Mouse (Mus musculus): ENCODE measurements around the gene Tnr. TPM values are rescaled to one million over a fixed set of nuclear protein-coding genes. Genes with fewer than 3 reads are reported as not detected.

Gene Tnr
- polyA plus RNA-seq, 1 experiment, result 0.13 TPM

DNA sequence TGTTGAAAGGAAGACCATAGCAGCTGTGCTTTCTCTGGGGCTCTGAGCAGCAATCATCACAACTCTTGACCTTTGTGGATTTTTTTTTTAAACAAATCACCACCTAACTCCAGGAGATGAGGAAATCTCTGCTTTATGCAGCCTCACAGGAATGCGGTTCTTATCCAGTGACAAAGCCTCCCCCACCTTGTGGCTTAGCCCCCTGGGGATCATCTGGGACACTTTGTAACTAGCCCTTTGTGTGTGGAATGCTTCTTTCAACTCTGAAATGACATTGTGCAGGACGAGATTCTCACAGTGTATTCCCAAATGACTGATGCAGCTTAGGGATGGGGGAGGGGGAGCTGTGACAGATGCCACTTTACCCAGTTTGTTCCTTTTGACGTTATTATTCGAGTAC, 12.0 kb downstream of the Tnr start:
- TF ChIP-seq POLR2A (IDR thresholded peaks at IDR 0.05; ENCODE audit: control insufficient read depth, extremely low read depth, insufficient read depth, low read length, poor library complexity) (no peak), CTCF (IDR thresholded peaks at IDR 0.05; ENCODE audit: borderline replicate concordance, control insufficient read depth, extremely low read depth, insufficient read depth, low read length, poor library complexity) (no peak)
- WGBS, result 30% methylated on average over 4 of the region's 4 CpGs
- H3K36me3 ChIP-seq (ENCODE audit: control insufficient read depth, insufficient read depth, low read length), result no peaks in the 10 kb centered on the region
- H3K27me3 ChIP-seq (ENCODE audit: control insufficient read depth, insufficient read depth, low read length), result no peaks in the 10 kb centered on the region
- H3K4me1 ChIP-seq (replicated peaks; ENCODE audit: control insufficient read depth, insufficient read depth, low read length), result no peaks in the 10 kb centered on the region
- H3K27ac ChIP-seq (ENCODE audit: control insufficient read depth, insufficient read depth, low read length), result no peak overlapping the region
- DNase-seq, result no peak
- no peak overlapping the region for H3K4me3 ChIP-seq (ENCODE audit: control insufficient read depth, insufficient read depth, low read length)

DNA sequence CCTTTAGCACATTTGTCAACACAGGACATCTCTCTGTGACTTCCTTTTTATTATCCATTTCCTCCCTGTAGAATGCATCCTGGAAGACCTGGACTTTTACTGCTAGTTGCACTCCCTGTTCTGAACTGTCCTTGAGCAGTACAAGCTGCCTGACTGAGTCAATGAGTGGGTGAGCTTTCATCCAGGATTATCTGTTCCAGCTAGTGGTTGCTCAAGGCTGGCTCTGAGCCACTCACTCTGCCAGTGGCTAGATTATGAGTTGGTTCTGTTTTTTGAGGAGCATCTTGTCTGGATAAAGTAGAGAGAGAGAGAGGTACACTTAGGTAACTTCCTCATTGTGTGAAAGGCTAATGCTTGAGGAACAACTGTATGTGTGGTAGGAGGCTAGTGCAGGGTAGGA, 14.0 kb downstream of the Tnr start:
- Histone ChIP-seq H3K4me3 (ENCODE audit: control insufficient read depth, insufficient read depth, low read length) (no peak overlapping the region), H3K4me1 (replicated peaks; ENCODE audit: control insufficient read depth, insufficient read depth, low read length) (no peaks in the 10 kb centered on the region), H3K27me3 (ENCODE audit: control insufficient read depth, insufficient read depth, low read length) (no peaks in the 10 kb centered on the region), H3K27ac (ENCODE audit: control insufficient read depth, insufficient read depth, low read length) (no peak overlapping the region), H3K36me3 (ENCODE audit: control insufficient read depth, insufficient read depth, low read length) (no peaks in the 10 kb centered on the region)
- DNase-seq, result no peak
- TF ChIP-seq CTCF (IDR thresholded peaks at IDR 0.05; ENCODE audit: borderline replicate concordance, control insufficient read depth, extremely low read depth, insufficient read depth, low read length, poor library complexity), result no peak
- no peak for TF ChIP-seq POLR2A (IDR thresholded peaks at IDR 0.05; ENCODE audit: control insufficient read depth, extremely low read depth, insufficient read depth, low read length, poor library complexity)

DNA sequence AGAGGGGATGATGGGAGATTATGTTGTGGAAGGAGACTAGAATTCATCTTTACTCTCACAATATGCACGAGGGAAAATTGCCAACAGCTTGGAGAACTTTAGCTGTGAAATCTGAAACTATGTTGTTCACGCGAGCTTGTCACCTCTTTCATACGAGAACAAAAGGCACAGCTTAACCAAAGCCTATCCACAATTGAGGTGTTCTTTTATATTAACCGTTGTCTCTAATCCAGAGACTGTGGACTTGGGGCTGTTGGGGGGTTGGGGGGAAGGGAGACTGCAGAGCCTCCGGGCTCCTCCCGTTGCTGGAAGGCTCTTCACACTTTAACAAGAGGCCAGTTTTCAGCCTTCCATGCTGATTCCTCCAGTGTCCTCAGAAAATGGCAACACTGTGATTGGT, 14.5 kb downstream of the Tnr start:
- no peaks in the 10 kb centered on the region for H3K36me3 ChIP-seq (ENCODE audit: control insufficient read depth, insufficient read depth, low read length)
- no peak for TF ChIP-seq POLR2A (IDR thresholded peaks at IDR 0.05; ENCODE audit: control insufficient read depth, extremely low read depth, insufficient read depth, low read length, poor library complexity)
- no peak for TF ChIP-seq CTCF (IDR thresholded peaks at IDR 0.05; ENCODE audit: borderline replicate concordance, control insufficient read depth, extremely low read depth, insufficient read depth, low read length, poor library complexity)
- no peak for DNase-seq
- 61% methylated on average over 7 of the region's 7 CpGs for WGBS
- H3K27ac ChIP-seq (ENCODE audit: control insufficient read depth, insufficient read depth, low read length), result no peak overlapping the region
- no peaks in the 10 kb centered on the region for H3K4me1 ChIP-seq (replicated peaks; ENCODE audit: control insufficient read depth, insufficient read depth, low read length)
- H3K27me3 ChIP-seq (ENCODE audit: control insufficient read depth, insufficient read depth, low read length), result no peaks in the 10 kb centered on the region
- no peak overlapping the region for H3K4me3 ChIP-seq (ENCODE audit: control insufficient read depth, insufficient read depth, low read length)

DNA sequence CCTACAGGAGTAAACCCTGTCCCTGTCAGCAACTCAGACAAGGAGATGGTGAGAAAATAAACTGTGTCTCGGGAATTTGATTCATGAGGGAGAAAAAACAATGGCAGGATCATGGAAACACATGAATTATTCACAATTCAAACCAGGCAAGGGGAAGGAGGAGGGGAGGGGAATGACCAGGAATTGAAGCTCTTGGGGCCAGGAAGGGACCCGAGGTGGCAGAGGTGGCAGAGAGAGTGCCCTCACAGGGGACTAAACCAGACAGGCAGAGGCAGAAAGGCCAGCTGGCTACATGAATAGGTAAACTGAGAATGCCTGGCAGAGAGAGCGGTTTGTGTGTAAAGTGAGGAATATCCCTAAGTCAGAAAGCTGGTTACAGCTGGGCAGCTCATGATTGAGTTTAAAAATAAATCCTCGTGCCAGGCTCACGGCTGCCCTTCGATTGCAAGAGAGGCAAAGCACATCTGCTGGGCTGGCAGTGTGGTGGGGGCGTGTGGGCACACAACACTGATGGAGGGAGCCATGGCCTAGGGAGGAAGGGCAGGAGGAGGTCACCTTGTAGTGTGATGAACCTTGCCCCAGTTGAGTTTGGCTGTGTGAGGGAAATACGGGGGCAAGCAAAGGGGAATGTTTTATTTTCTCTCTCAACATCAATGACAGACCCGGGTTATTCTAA, 22.0 kb downstream of the Tnr start:
- Histone ChIP-seq H3K36me3 (ENCODE audit: control insufficient read depth, insufficient read depth, low read length) (no peaks in the 10 kb centered on the region), H3K27me3 (ENCODE audit: control insufficient read depth, insufficient read depth, low read length) (no peaks in the 10 kb centered on the region), H3K27ac (ENCODE audit: control insufficient read depth, insufficient read depth, low read length) (no peak overlapping the region), H3K4me1 (replicated peaks; ENCODE audit: control insufficient read depth, insufficient read depth, low read length) (no peaks in the 10 kb centered on the region), H3K4me3 (ENCODE audit: control insufficient read depth, insufficient read depth, low read length) (no peak overlapping the region)
- 78% methylated on average over 9 of the region's 9 CpGs for WGBS
- no peak for DNase-seq
- no peak for TF ChIP-seq CTCF (IDR thresholded peaks at IDR 0.05; ENCODE audit: borderline replicate concordance, control insufficient read depth, extremely low read depth, insufficient read depth, low read length, poor library complexity)
- no peak for TF ChIP-seq POLR2A (IDR thresholded peaks at IDR 0.05; ENCODE audit: control insufficient read depth, extremely low read depth, insufficient read depth, low read length, poor library complexity)

DNA sequence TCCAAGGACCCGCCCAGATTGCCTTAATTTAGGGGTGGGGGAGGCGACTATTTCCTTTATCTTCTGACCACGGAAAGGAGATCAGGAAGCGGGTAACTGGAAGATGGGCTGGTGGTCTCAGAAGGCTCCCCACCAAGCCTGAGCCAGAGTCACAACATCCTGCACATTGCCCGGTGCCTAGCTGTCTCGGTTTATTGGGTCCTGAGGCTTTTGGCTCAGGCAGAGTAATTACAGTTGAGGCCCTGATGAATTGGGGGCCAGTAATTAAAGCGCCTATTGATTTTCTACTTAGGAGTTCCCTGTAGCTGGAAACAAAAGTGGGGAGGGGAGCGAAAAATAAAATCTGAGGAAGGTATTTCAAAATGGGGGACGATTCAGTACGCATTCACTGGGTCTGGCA, 27.5 kb downstream of the Tnr start:
- 71% methylated on average over 10 of the region's 10 CpGs for WGBS
- H3K36me3 ChIP-seq (ENCODE audit: control insufficient read depth, insufficient read depth, low read length), result no peaks in the 10 kb centered on the region
- no peak for DNase-seq
- H3K27me3 ChIP-seq (ENCODE audit: control insufficient read depth, insufficient read depth, low read length), result no peaks in the 10 kb centered on the region
- no peak overlapping the region for H3K27ac ChIP-seq (ENCODE audit: control insufficient read depth, insufficient read depth, low read length)
- H3K4me3 ChIP-seq (ENCODE audit: control insufficient read depth, insufficient read depth, low read length), result no peak overlapping the region
- H3K4me1 ChIP-seq (replicated peaks; ENCODE audit: control insufficient read depth, insufficient read depth, low read length), result no peaks in the 10 kb centered on the region
- no peak for TF ChIP-seq POLR2A (IDR thresholded peaks at IDR 0.05; ENCODE audit: control insufficient read depth, extremely low read depth, insufficient read depth, low read length, poor library complexity)
- no peak for TF ChIP-seq CTCF (IDR thresholded peaks at IDR 0.05; ENCODE audit: borderline replicate concordance, control insufficient read depth, extremely low read depth, insufficient read depth, low read length, poor library complexity)

DNA sequence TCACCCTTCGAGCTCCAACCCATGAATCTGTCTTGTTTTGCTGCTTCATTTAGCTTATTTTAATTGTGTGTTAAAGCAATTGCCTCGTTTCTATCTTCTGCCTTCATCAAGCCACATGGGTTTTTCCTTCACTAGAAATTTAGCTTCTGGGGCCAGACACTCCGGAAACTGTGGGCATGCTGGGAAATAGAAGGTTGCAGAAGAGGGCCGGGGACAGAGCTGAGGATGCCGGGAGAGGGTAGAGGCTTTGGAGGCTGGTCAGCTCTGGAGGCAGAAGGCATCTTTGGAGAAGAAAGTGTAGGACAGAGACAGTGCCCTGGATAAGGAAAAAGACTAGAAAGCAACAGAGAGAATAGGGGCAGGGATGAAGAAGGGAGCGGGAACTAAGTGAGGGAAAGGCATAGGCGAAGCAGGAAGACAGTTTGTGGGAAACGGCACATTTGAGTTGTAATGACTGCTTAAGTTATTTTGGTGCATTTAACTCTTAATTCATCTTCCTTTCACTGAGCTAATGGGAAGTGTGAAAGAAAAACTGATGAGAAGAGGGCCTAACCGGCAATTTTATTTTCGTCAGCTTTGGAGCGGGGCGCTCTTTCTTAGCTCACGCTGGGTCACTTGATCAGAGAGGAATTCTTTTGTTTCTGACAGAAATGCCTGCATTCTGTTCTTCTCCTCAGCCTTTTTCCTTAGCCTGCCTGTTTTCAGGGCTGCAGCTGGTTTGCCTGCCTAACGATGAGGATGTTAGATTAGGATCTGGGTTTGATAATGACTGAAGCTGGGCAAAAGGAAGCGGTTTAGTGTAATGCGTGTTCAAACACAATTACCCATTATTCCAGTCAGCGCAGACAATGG, 28.2 kb downstream of the Tnr start:
- no peaks in the 10 kb centered on the region for H3K4me1 ChIP-seq (replicated peaks; ENCODE audit: control insufficient read depth, insufficient read depth, low read length)
- no peaks in the 10 kb centered on the region for H3K36me3 ChIP-seq (ENCODE audit: control insufficient read depth, insufficient read depth, low read length)
- 40% methylated on average over 17 of the region's 17 CpGs for WGBS
- TF ChIP-seq CTCF (IDR thresholded peaks at IDR 0.05; ENCODE audit: borderline replicate concordance, control insufficient read depth, extremely low read depth, insufficient read depth, low read length, poor library complexity) (no peak), POLR2A (IDR thresholded peaks at IDR 0.05; ENCODE audit: control insufficient read depth, extremely low read depth, insufficient read depth, low read length, poor library complexity) (no peak)
- no peak overlapping the region for H3K4me3 ChIP-seq (ENCODE audit: control insufficient read depth, insufficient read depth, low read length)
- H3K27ac ChIP-seq (ENCODE audit: control insufficient read depth, insufficient read depth, low read length), result no peak overlapping the region
- H3K27me3 ChIP-seq (ENCODE audit: control insufficient read depth, insufficient read depth, low read length), result no peaks in the 10 kb centered on the region
- DNase-seq, result no peak
